Mouse (Mus musculus): ENCODE data around the gene BC107364.
A peak's percentile ranks its signal among the peaks of the same experiment; 100 is the strongest.
"Not testable (repeated sequence)": the region's sequence is repeated elsewhere in the genome, so short reads cannot be mapped to it uniquely, and the experiment has no call there.

The BC107364 gene

GRCm38 (mm10) chr3:96452262-96452661 lies at the start of gene BC107364:
BC107364 (minus strand) TSS chr3:96452306.
- not testable (repeated sequence) for DNase-seq (ENCODE audit: low read depth, low spot score)

GRCm38 (mm10) chr3:96501391-96502115 lies 49.4 kb upstream of the BC107364 start:
- peak; percentile 90 for DNase-seq (ENCODE audit: low read depth, low spot score)

GRCm38 (mm10) chr3:96500691-96501265 lies 48.7 kb upstream of the BC107364 start:
- peak; percentile 90 for DNase-seq (ENCODE audit: low read depth, low spot score)

DNA sequence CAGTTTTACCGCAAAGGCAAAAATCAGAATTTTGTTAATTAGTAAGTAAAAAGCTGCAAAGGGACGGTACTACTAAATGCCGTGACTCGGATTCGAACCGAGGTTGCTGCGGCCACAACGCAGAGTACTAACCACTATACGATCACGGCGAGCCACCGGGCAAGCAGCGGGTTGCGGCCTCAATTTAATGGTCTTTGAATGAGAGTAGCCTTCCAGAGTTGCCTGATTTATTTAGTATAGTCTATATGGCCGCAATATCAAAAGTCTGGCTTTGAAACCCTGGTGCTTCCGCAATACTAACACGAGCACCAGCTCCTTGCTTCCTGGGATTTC lies 48.1 kb upstream of the BC107364 start:
- DNase-seq (ENCODE audit: low read depth, low spot score), result peak; percentile 94

DNA sequence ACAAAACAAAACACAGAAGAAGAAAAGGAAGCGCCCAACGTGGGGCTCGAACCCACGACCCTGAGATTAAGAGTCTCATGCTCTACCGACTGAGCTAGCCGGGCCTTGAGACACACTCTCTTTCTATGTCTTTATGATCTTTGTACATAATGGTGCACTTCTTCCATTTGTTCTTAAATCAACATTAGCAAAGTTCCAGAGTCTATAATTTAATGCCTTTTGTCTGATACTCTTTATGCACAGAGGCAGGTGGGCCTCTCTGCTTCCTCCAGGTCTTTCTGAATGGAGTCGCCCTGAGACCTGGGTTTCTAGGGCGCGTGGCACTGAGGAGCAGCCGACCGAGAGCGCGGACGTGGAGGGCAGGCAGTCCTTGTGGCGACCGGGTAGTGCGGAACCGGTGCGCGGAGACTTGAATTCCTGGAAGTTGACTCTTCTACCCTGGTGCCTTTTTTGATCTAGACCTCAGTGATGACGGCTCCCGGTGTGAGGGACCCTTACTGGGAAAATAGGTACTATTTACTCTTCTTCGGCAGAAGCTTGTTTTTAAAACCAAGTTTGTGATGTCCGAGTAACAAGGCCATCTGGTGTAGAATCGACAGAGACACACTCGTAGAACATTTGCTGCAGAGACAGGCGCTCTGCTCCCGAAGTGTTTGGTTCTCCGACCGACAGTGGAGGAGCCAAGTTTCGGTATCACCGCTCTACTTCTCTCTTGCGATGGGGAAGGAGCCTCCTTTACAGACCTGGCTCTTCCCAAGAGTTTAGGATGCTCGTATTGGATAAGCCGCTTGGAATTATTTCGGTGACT lies 47.6 kb upstream of the BC107364 start:
- peak; percentile 88 for DNase-seq (ENCODE audit: low read depth, low spot score)

GRCm38 (mm10) chr3:96498476-96499245 lies 46.6 kb upstream of the BC107364 start:
- no peak for DNase-seq (ENCODE audit: low read depth, low spot score)

DNA sequence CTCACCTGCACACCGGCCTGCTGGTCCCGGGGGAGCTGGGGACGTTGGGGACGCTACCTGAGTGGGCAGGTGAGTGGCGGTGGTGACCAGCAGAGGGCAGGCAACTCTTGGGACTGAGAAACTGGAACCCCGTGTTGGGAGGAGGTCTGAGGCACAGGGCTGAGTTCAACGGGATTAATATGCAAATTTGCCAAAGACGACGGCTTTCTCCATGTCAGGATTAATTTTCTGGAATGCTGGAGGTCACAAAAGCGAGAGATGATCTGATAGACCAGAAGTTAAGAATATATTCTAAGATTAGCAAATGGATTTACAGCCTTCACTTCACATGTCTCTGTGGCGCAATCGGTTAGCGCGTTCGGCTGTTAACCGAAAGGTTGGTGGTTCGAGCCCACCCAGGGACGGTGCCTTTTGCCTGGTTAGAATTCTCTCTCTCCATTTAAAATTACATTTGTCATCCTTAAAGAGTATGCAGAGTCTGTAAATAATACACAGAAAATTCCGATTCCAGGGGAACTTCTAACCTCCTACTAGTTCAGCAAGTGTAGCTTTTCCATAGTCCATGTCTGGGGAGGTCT lies 45.4 kb upstream of the BC107364 start:
- peak; percentile 75 for DNase-seq (ENCODE audit: low read depth, low spot score)

DNA sequence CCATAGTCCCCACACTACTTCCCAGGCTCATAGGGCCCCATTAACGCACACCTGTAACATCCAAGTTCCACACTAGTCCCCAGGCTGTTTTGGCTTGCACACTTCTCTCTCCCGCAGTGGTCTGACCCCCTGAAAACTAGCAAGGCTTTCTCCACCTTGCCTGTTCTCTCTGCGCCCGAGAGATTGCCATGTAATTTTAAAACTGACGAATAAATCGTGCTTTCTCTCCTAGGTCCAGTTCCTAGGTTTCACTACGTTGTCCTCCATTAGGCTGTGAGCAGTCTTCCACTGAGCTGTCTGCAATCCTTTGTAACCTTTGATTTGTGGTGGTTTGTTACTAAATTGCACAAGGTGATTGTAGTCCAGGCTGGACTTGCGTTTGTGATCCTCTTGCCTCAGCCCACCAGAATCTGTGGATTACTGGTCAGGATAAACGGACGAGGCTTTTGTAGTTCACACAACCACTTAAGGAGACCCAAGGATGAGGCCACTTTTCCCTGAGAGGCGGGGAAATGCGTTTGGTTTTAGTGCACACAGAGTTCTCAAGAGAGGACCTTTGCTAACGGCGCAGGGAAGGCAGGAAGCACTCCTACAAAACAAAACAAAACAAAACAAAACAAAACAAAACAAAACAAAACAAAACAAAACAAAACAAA lies 44.6 kb upstream of the BC107364 start:
- DNase-seq (ENCODE audit: low read depth, low spot score), result not testable (repeated sequence)

- DNase-seq (ENCODE audit: low read depth, low spot score), result no peak
Measured at GRCm38 (mm10) chr3:96496216-96496615, 44.1 kb upstream of the BC107364 start.

DNA sequence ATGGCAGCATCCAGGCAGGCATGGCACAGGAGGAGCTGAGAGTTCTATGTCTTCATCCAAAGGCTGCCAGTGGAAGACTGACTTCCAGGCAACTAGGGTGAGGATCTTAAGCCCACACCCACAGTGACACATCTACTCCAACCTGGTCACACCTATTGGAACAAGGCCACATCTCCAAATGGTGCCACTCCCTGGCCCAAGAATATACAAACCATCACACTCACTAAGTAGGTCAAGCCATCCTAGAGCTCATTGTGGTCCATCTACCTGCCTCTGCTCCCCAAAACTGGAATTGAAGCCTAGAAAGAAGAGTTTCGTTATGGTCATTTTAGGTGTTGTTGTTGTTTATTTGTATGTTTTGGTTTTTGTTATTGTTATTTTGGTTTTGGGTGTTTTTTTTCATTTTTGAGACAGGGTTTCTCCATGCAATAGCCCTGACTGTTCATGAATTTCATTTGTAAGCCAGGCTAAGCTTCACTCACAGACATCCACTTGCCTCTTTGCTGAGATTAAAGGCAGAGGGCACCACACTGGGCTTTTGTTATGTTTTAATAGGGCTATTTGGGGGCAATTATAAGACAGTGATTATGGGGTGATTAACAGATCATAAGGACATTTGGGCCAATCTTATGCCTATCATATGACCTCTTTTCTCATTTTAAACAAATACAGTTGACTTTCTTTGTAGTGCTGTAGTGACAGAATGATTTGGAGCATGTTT lies 43.5 kb upstream of the BC107364 start:
- no peak for DNase-seq (ENCODE audit: low read depth, low spot score)

GRCm38 (mm10) chr3:96494912-96495311 lies 42.8 kb upstream of the BC107364 start:
- no peak for DNase-seq (ENCODE audit: low read depth, low spot score)

DNA sequence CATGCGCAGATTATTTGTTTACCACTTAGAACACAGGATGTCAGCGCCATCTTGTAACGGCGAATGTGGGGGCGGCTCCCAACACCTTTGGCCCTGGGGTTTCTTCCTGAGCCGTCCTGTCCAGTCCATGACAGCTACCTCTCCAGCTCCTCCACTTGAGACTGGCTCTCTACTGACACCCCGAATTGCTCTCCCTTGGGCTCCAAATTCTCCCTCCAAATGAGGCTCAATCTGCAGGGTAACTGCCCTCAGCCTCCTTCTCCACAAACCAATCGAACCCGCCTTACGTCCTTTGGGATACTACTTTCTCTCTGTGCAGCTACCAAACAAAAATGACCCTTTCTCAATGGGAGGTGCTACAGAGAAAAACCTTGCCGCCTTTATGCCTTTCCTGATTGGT lies 42.4 kb upstream of the BC107364 start:
- not testable (repeated sequence) for DNase-seq (ENCODE audit: low read depth, low spot score)

DNA sequence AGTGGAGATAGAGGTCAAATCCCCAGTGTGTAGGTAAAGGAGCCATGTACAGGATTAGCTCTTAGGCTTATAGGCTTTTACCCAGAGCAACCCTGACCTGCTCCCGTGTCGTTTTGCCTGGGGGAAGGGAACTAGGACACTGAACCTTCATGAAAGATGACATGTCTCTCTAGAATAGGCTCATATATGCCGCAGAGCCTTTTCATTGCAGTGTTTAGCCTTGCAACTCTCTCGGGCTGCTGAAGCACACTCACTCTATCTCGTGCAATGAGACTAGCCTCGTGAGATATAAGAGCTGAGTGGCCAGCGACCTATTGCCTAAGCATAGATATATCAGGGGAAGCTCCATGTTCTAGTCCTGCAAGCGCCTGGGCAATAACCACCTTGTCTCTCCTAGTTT lies 37.5 kb upstream of the BC107364 start:
- DNase-seq (ENCODE audit: low read depth, low spot score), result not testable (repeated sequence)

- DNase-seq (ENCODE audit: low read depth, low spot score), result not testable (repeated sequence)
Measured at GRCm38 (mm10) chr3:96488907-96489629, 37.0 kb upstream of the BC107364 start.

GRCm38 (mm10) chr3:96488290-96488906 lies 36.3 kb upstream of the BC107364 start:
- not testable (repeated sequence) for DNase-seq (ENCODE audit: low read depth, low spot score)

GRCm38 (mm10) chr3:96487596-96488289 lies 35.6 kb upstream of the BC107364 start:
- peak; percentile 76 for DNase-seq (ENCODE audit: low read depth, low spot score)

DNA sequence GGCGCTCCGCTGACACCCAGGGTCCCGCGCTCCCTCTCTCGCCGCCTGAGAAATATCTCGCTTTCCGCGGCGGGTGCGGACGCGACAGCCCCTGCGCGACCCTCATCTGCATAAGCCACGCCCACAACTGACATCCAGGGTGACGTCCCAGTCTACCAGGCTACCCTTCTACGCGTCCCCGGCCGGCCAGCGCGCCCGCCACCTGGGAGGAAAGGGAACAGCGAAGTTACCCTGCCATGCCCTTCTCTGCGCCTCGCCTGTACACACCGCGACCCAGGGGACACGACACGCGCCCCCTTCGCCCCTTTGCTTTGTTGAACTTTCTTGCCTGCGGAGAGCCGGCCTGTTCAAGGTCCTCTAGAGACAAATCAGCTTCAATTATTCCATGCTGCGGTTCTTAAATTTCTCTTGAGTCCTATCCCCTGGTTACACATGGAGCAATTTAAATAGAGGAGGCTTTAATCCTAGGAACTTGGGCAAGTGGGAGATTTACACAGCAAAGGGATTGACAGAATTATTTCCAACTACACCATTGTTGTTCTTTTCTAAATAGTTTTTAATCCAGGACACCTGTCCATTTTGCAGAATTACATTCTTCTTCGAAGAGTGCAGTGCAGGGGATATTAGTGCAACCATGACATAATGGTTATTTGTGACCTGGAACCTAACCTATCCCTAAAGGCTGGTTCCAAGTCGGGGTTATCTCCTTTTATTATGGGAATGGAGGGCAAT lies 34.9 kb upstream of the BC107364 start:
- DNase-seq (ENCODE audit: low read depth, low spot score), result peak; percentile 29
